Mouse (Mus musculus) kidney, postnatal 0 days (tissue): Measurements from ENCODE around the gene Enho. TPM values are rescaled to one million over a fixed set of nuclear protein-coding genes. Genes with fewer than 3 reads are reported as not detected.

Experiments
- ATAC-seq: fragments of 200-750 bp; cut with Nextera tagmentation; replicated peaks from 2 replicates; pipeline ENCODE4 v1.8.0; 2017; ENCODE audit warnings: low read depth, moderate number of reproducible peaks, moderate TSS enrichment, moderate library complexity; ENCODE audit not compliant: low FRiP score
- DNase-seq: peaks from one replicate; pipeline ENCODE4 v3.0.0-alpha.2; 2016; ENCODE audit warnings: low spot score
- H3K27ac ChIP-seq: fragments of 300-500 bp; sonication (generic); 2 replicates; pipeline ENCODE4 v1.5.1; 2014; ENCODE audit warnings: mild to moderate bottlenecking
- H3K27me3 ChIP-seq: fragments of 300-500 bp; sonication (generic); 2 replicates; pipeline ENCODE4 v1.6.1; 2014; ENCODE audit warnings: low read length, mixed read lengths; ENCODE audit not compliant: insufficient read depth
- H3K36me3 ChIP-seq: fragments of 300-500 bp; sonication (generic); 2 replicates; pipeline ENCODE4 v1.6.1; 2014; ENCODE audit warnings: low read length, mixed read lengths; ENCODE audit not compliant: insufficient read depth
- H3K4me1 ChIP-seq: fragments of 300-500 bp; sonication (generic); replicated peaks from 2 replicates; pipeline ENCODE4 v1.6.1; 2014; ENCODE audit warnings: antibody characterized with exemption, low read length, mixed read lengths; ENCODE audit not compliant: insufficient read depth
- H3K4me2 ChIP-seq: fragments of 300-500 bp; sonication (generic); 2 replicates; pipeline ENCODE4 v1.6.1; 2014; ENCODE audit warnings: mild to moderate bottlenecking, low read length, moderate library complexity, mixed read lengths
- H3K4me3 ChIP-seq: fragments of 300-500 bp; sonication (generic); replicated peaks from 2 replicates; pipeline ENCODE4 v1.5.1; 2014; ENCODE audit warnings: low read depth, low read length
- H3K9ac ChIP-seq: fragments of 300-500 bp; sonication (generic); 2 replicates; pipeline ENCODE4 v1.6.1; 2014; ENCODE audit warnings: low read depth, low read length
- H3K9me3 ChIP-seq: fragments of 300-500 bp; sonication (generic); replicated peaks from 2 replicates; pipeline ENCODE4 v1.6.1; 2016; ENCODE audit warnings: low read length, inconsistent platforms, mixed read lengths
- CTCF ChIP-seq: IDR thresholded peaks from 2 replicates; pipeline ENCODE4 v1.5.1; 2016; ENCODE audit warnings: antibody characterized with exemption, low read depth, mild to moderate bottlenecking, moderate library complexity
- WGBS: fragments of 180-500 bp; shearing (Covaris S2); extraction: QIAGEN DNeasy Blood & Tissue Kit; methylation state at CpG from one replicate; pipeline ENCODE4 v1.1.7; 2014; 5-methylcytosine and 5-hydroxymethylcytosine counted together
- polyA plus RNA-seq: library from polyadenylated mRNA; unstranded; fragments of >200 nt; fragmentation: Nextera tagmentation; extraction: Ambion mirVana; gene quantifications from 2 replicates; pipeline ENCODE4 v1.2.1, GENCODE M21; 2015

Enho gene
- polyA plus RNA-seq, 1 experiment from 2014 or later: 23.9 TPM

GRCm38 (mm10) chr4:41682789-41683188 lies 42.7 kb upstream of the Enho start:
- 25% methylated on average over 6 of the region's 6 CpGs for WGBS
- Histone ChIP-seq H3K9ac (no peak overlapping the region), H3K4me2 (no peak overlapping the region), H3K36me3 (no peaks in the 10 kb centered on the region), H3K27ac (no peak overlapping the region), H3K4me1 (peaks cover 19% of the 10 kb centered on the region), H3K27me3 (no peaks in the 10 kb centered on the region; the same call in 1 of the 2 replicates), H3K9me3 (no peaks in the 10 kb centered on the region), H3K4me3 (no peak overlapping the region)
- DNase-seq (no peak), ATAC-seq (no peak)
- TF ChIP-seq CTCF: no peak

- DNase-seq (no peak), ATAC-seq (no peak)
- H3K36me3 ChIP-seq: no peaks in the 10 kb centered on the region
- H3K4me1 ChIP-seq: peaks cover 21% of the 10 kb centered on the region
- no peak overlapping the region for H3K4me3 ChIP-seq
- no peak overlapping the region for H3K27ac ChIP-seq
- no peak for TF ChIP-seq CTCF
- WGBS: 72% methylated on average over 10 of the region's 10 CpGs
- no peak overlapping the region for H3K9ac ChIP-seq
- H3K27me3 ChIP-seq: no peaks in the 10 kb centered on the region; the same call in 1 of the 2 replicates
- no peaks in the 10 kb centered on the region for H3K9me3 ChIP-seq
- H3K4me2 ChIP-seq: no peak overlapping the region
These were observed 41.8 kb upstream of the Enho start for GRCm38 (mm10) chr4:41681947-41682346.

GRCm38 (mm10) chr4:41681176-41681575 lies 41.1 kb upstream of the Enho start:
- Histone ChIP-seq H3K27me3 (no peaks in the 10 kb centered on the region; the same call in 1 of the 2 replicates), H3K4me1 (peaks cover 28% of the 10 kb centered on the region), H3K4me2 (no peak overlapping the region), H3K4me3 (no peak overlapping the region), H3K27ac (no peak overlapping the region), H3K36me3 (no peaks in the 10 kb centered on the region), H3K9me3 (no peaks in the 10 kb centered on the region), H3K9ac (no peak overlapping the region)
- TF ChIP-seq CTCF: no peak
- WGBS: 68% methylated on average over 4 of the region's 4 CpGs
- ATAC-seq (no peak), DNase-seq (no peak)

- Histone ChIP-seq H3K4me3 (no peak overlapping the region), H3K4me2 (no peak overlapping the region), H3K36me3 (no peaks in the 10 kb centered on the region), H3K27me3 (no peaks in the 10 kb centered on the region; the same call in 1 of the 2 replicates), H3K27ac (peak overlapping the region; percentile 28; the same call in 1 of the 2 replicates), H3K4me1 (peaks cover 33% of the 10 kb centered on the region), H3K9me3 (no peaks in the 10 kb centered on the region), H3K9ac (no peak overlapping the region)
- WGBS: 40% methylated on average over 1 of the region's 2 CpGs
- ATAC-seq (no peak), DNase-seq (peak; percentile 45)
- no peak for TF ChIP-seq CTCF
These were observed 39.2 kb upstream of the Enho start for GRCm38 (mm10) chr4:41679291-41679690.

GRCm38 (mm10) chr4:41678863-41679262 lies 38.7 kb upstream of the Enho start:
- DNase-seq: no peak
- H3K9me3 ChIP-seq: no peaks in the 10 kb centered on the region
- no peaks in the 10 kb centered on the region; the same call in 1 of the 2 replicates for H3K27me3 ChIP-seq
- no peak for TF ChIP-seq CTCF
- no peak for ATAC-seq
- peak overlapping the region; percentile 28; the same call in 1 of the 2 replicates for H3K27ac ChIP-seq
- peaks cover 33% of the 10 kb centered on the region for H3K4me1 ChIP-seq
- H3K9ac ChIP-seq: no peak overlapping the region
- no peaks in the 10 kb centered on the region for H3K36me3 ChIP-seq
- WGBS: 43% methylated on average over 6 of the region's 6 CpGs
- no peak overlapping the region for H3K4me2 ChIP-seq
- no peak overlapping the region for H3K4me3 ChIP-seq

- H3K4me1 ChIP-seq: peaks cover 35% of the 10 kb centered on the region
- no peaks in the 10 kb centered on the region for H3K36me3 ChIP-seq
- no peaks in the 10 kb centered on the region for H3K9me3 ChIP-seq
- no peak overlapping the region for H3K4me3 ChIP-seq
- no peak for TF ChIP-seq CTCF
- no peaks in the 10 kb centered on the region; the same call in 1 of the 2 replicates for H3K27me3 ChIP-seq
- H3K27ac ChIP-seq: 0 out of 2 replicates have a peak overlapping the region, but pooled peaks have one; percentile 8
- no peak overlapping the region for H3K4me2 ChIP-seq
- DNase-seq: peak; percentile 77
- peak; percentile 77 for ATAC-seq
- H3K9ac ChIP-seq: no peak overlapping the region
- WGBS: 29% methylated on average over 13 of the region's 13 CpGs
These were observed 37.0 kb upstream of the Enho start for GRCm38 (mm10) chr4:41677006-41677629.
